Mouse (Mus musculus) c-Kit-positive CD71-negative TER-119-negative erythroid progenitor cells, embryonic 14.5 days (primary cell): Measurements from ENCODE around the gene Sh3pxd2a.
A peak's percentile ranks its signal among the peaks of the same experiment; 100 is the strongest.

Experiments
- DNase-seq: peaks from one replicate; pipeline ENCODE4 v3.0.0-alpha.2; 2013; ENCODE audit warnings: low read depth

Gene Sh3pxd2a

GRCm38 (mm10) chr19:47374440-47374839 is 89.8 kb downstream of the Sh3pxd2a start:
- DNase-seq = peak; percentile 64

GRCm38 (mm10) chr19:47372044-47372443 is 92.2 kb downstream of the Sh3pxd2a start:
- DNase-seq = no peak

GRCm38 (mm10) chr19:47371521-47371920 is 92.7 kb downstream of the Sh3pxd2a start:
- no peak for DNase-seq

GRCm38 (mm10) chr19:47369008-47369407 is 95.2 kb downstream of the Sh3pxd2a start:
- no peak for DNase-seq

- DNase-seq = no peak
Observed at GRCm38 (mm10) chr19:47367271-47367879, 96.8 kb downstream of the Sh3pxd2a start.

GRCm38 (mm10) chr19:47366576-47366975 is 97.6 kb downstream of the Sh3pxd2a start:
- no peak for DNase-seq

- no peak for DNase-seq
Observed at GRCm38 (mm10) chr19:47363086-47363668, 101.0 kb downstream of the Sh3pxd2a start.

GRCm38 (mm10) chr19:47360921-47361320 is 103.3 kb downstream of the Sh3pxd2a start:
- DNase-seq = no peak

- DNase-seq = no peak
Observed at GRCm38 (mm10) chr19:47360017-47360416, 104.2 kb downstream of the Sh3pxd2a start.

- DNase-seq = no peak
Observed at GRCm38 (mm10) chr19:47359166-47359931, 104.9 kb downstream of the Sh3pxd2a start.

GRCm38 (mm10) chr19:47357297-47357696 is 106.9 kb downstream of the Sh3pxd2a start:
- DNase-seq = no peak

GRCm38 (mm10) chr19:47356188-47356857 is 107.9 kb downstream of the Sh3pxd2a start:
- peak; percentile 57 for DNase-seq

- DNase-seq = no peak
Observed at GRCm38 (mm10) chr19:47354456-47354855, 109.7 kb downstream of the Sh3pxd2a start.

GRCm38 (mm10) chr19:47349043-47349442 is 115.2 kb downstream of the Sh3pxd2a start:
- no peak for DNase-seq

- DNase-seq = no peak
Observed at GRCm38 (mm10) chr19:47348395-47349016, 115.7 kb downstream of the Sh3pxd2a start.

- no peak for DNase-seq
Observed at GRCm38 (mm10) chr19:47347021-47347643, 117.1 kb downstream of the Sh3pxd2a start.

- DNase-seq = no peak
Observed at GRCm38 (mm10) chr19:47346606-47347005, 117.6 kb downstream of the Sh3pxd2a start.

GRCm38 (mm10) chr19:47345851-47346568 is 118.2 kb downstream of the Sh3pxd2a start:
- DNase-seq = no peak

GRCm38 (mm10) chr19:47343422-47343821 is 120.8 kb downstream of the Sh3pxd2a start:
- no peak for DNase-seq

- peak; percentile 46 for DNase-seq
Observed at GRCm38 (mm10) chr19:47339165-47339564, 125.0 kb downstream of the Sh3pxd2a start.
